ENCODE assay signal across 7 mouse cellular contexts in the genomic region with DNA sequence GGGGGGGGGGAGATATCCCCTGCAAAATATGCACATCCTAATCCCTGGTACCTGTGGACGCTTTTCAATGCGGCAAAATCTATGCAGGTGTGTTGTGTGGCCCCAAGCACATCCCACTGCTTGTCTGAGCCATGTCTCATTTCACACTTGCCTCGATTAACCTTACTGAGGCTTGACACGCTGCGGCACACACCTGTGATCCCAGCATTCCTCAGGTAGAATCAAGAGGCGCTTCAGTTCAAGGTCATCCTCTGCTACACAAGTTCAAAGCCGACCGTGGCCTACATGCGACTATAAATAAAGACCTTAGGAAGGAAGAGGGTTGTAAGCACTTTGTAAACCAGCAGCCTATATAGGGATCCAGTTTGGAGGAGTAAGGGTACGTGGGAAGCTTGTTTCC. TPM values are rescaled to one million over a fixed set of nuclear protein-coding genes. Genes with fewer than 3 reads are reported as not detected.
DNase-seq lines count a peak whose midpoint lies in the region; ATAC-seq lines count a peak whose summit lies in the region.

No protein-coding gene starts in this region.

- no peak for DNase-seq in kidney, adult 11 months
- DNase-seq in limb, embryonic 11.5 days (ENCODE audit: low spot score), result no peak
- no peak for DNase-seq in adrenal gland, postnatal 10 days
- no peak for DNase-seq in adrenal gland, adult 2 months

- WGBS in kidney, embryonic 15.5 days, result 59% methylated on average over 10 of the region's 10 CpGs
- 73% methylated on average over 10 of the region's 10 CpGs for WGBS in forebrain, embryonic 13.5 days
- WGBS in limb, embryonic 11.5 days, result 54% methylated on average over 10 of the region's 10 CpGs
- 72% methylated on average over 10 of the region's 10 CpGs for WGBS in neural tube, embryonic 14.5 days

- peak overlapping the region; percentile 97 for H3K4me2 ChIP-seq in kidney, embryonic 15.5 days
- peak overlapping the region; percentile 91 for H3K4me2 ChIP-seq in forebrain, embryonic 13.5 days
- H3K4me2 ChIP-seq in limb, embryonic 11.5 days (ENCODE audit: low read depth, severe bottlenecking), result peak overlapping the region; percentile 92
- peak overlapping the region; percentile 90 for H3K4me2 ChIP-seq in neural tube, embryonic 14.5 days (ENCODE audit: low read depth, low read length)

- no peaks in the 10 kb centered on the region for H3K36me3 ChIP-seq in kidney, embryonic 15.5 days
- peaks cover 9% of the 10 kb centered on the region for H3K36me3 ChIP-seq in forebrain, embryonic 13.5 days (ENCODE audit: poor library complexity, severe bottlenecking)
- no peaks in the 10 kb centered on the region for H3K36me3 ChIP-seq in limb, embryonic 11.5 days (ENCODE audit: control insufficient read depth, insufficient read depth, low read length)
- H3K36me3 ChIP-seq in neural tube, embryonic 14.5 days (ENCODE audit: control insufficient read depth, insufficient read depth, low read length), result peaks cover 2% of the 10 kb centered on the region; the same call in 1 of the 2 replicates

- no peaks in the 10 kb centered on the region for H3K27me3 ChIP-seq in kidney, embryonic 15.5 days
- no peaks in the 10 kb centered on the region for H3K27me3 ChIP-seq in forebrain, embryonic 13.5 days
- no peaks in the 10 kb centered on the region for H3K27me3 ChIP-seq in limb, embryonic 11.5 days (ENCODE audit: control insufficient read depth, insufficient read depth, low read length)
- H3K27me3 ChIP-seq in neural tube, embryonic 14.5 days (ENCODE audit: control insufficient read depth, insufficient read depth, low read length), result no peaks in the 10 kb centered on the region

- ATAC-seq in kidney, embryonic 15.5 days (replicated peaks; ENCODE audit: low FRiP score), result no peak
- ATAC-seq in forebrain, embryonic 13.5 days, result no peak
- no peak for ATAC-seq in limb, embryonic 11.5 days (ENCODE audit: insufficient number of reproducible peaks, low FRiP score, low TSS enrichment, low read depth)
- no peak for ATAC-seq in neural tube, embryonic 14.5 days (ENCODE audit: low read depth)

- H3K9me3 ChIP-seq in kidney, embryonic 15.5 days (replicated peaks), result no peaks in the 10 kb centered on the region
- no peaks in the 10 kb centered on the region for H3K9me3 ChIP-seq in forebrain, embryonic 13.5 days (replicated peaks)
- no peaks in the 10 kb centered on the region for H3K9me3 ChIP-seq in limb, embryonic 11.5 days (ENCODE audit: control insufficient read depth, low read length)
- no peaks in the 10 kb centered on the region for H3K9me3 ChIP-seq in neural tube, embryonic 14.5 days (ENCODE audit: control insufficient read depth, low read length)

- H3K4me1 ChIP-seq in kidney, embryonic 15.5 days, result peaks cover 41% of the 10 kb centered on the region
- H3K4me1 ChIP-seq in forebrain, embryonic 13.5 days, result peaks cover 51% of the 10 kb centered on the region
- peaks cover 14% of the 10 kb centered on the region for H3K4me1 ChIP-seq in limb, embryonic 11.5 days (ENCODE audit: control insufficient read depth, insufficient read depth, low read length)
- peaks cover 37% of the 10 kb centered on the region for H3K4me1 ChIP-seq in neural tube, embryonic 14.5 days (ENCODE audit: control insufficient read depth, insufficient read depth, low read length)

- H3K27ac ChIP-seq in kidney, embryonic 15.5 days, result 0 out of 2 replicates have a peak overlapping the region, but pooled peaks have one; percentile 81
- no peak overlapping the region for H3K27ac ChIP-seq in forebrain, embryonic 13.5 days
- no peak overlapping the region for H3K27ac ChIP-seq in limb, embryonic 11.5 days (replicated peaks; ENCODE audit: low read depth, low read length)
- no peak overlapping the region for H3K27ac ChIP-seq in neural tube, embryonic 14.5 days (ENCODE audit: low read depth, low read length)

- H3K4me3 ChIP-seq in kidney, embryonic 15.5 days (replicated peaks), result peak overlapping the region; percentile 69
- H3K4me3 ChIP-seq in forebrain, embryonic 13.5 days, result no peak overlapping the region
- peak overlapping the region; percentile 61 for H3K4me3 ChIP-seq in limb, embryonic 11.5 days (ENCODE audit: low read depth, low read length)
- peak overlapping the region; percentile 70; the same call in 1 of the 2 replicates for H3K4me3 ChIP-seq in neural tube, embryonic 14.5 days (ENCODE audit: low read depth, low read length)

- H3K9ac ChIP-seq in kidney, embryonic 15.5 days, result no peak overlapping the region
- no peak overlapping the region for H3K9ac ChIP-seq in forebrain, embryonic 13.5 days
- no peak overlapping the region for H3K9ac ChIP-seq in limb, embryonic 11.5 days (ENCODE audit: low read length)
- H3K9ac ChIP-seq in neural tube, embryonic 14.5 days (replicated peaks; ENCODE audit: low read depth, low read length), result peak overlapping the region; percentile 83; the same call in 1 of the 2 replicates

RNA-seq across cellular contexts. Expression of a gene that starts 0.6 kb away (rescaled TPM):
- polyA plus RNA-seq in kidney, embryonic 15.5 days (2015; fragmentation: Nextera tagmentation; extraction: Ambion mirVana), result 1.8 and 2.1 TPM in 2 replicates
- 25.0 and 26.5 TPM in 2 replicates for polyA plus RNA-seq in forebrain, embryonic 13.5 days (2015; fragmentation: Nextera tagmentation; extraction: Ambion mirVana)
- polyA plus RNA-seq in limb, embryonic 11.5 days (2014; fragmentation: Nextera tagmentation; extraction: Ambion mirVana), result 1.2 and 1.8 TPM in 2 replicates
- polyA plus RNA-seq in neural tube, embryonic 14.5 days (2014; fragmentation: Nextera tagmentation; extraction: Ambion mirVana), result 13.6 and 22.3 TPM in 2 replicates
- 1 to 10 TPM; 4.9 to 6.5 TPM for total RNA-seq in adrenal gland, postnatal 10 days (2021)
- 1 to 10 TPM; 2.2 to 6.0 TPM for total RNA-seq in adrenal gland, adult 2 months (2021)
- polyA plus RNA-seq in adrenal gland, adult 2 months (2012; rRNA removed), result 7.3 and 8.9 TPM in 2 replicates

RNA-seq across cellular contexts. Expression of a gene that starts 3.5 kb away (rescaled TPM):
- 111 and 126 TPM in 2 replicates for polyA plus RNA-seq in kidney, embryonic 15.5 days (2015; fragmentation: Nextera tagmentation; extraction: Ambion mirVana)
- polyA plus RNA-seq in forebrain, embryonic 13.5 days (2015; fragmentation: Nextera tagmentation; extraction: Ambion mirVana), result 64.3 and 71.0 TPM in 2 replicates
- polyA plus RNA-seq in limb, embryonic 11.5 days (2014; fragmentation: Nextera tagmentation; extraction: Ambion mirVana), result 96.0 and 101 TPM in 2 replicates
- 80.1 and 85.1 TPM in 2 replicates for polyA plus RNA-seq in neural tube, embryonic 14.5 days (2014; fragmentation: Nextera tagmentation; extraction: Ambion mirVana)
- total RNA-seq in adrenal gland, postnatal 10 days (2021), result 100 to 1,000 TPM in 1 of 2 experiments, 10 to 100 TPM in 1; 88.3 to 101 TPM
- total RNA-seq in adrenal gland, adult 2 months (2021), result 10 to 100 TPM; 82.9 to 89.9 TPM
- 123 and 136 TPM in 2 replicates for polyA plus RNA-seq in adrenal gland, adult 2 months (2012; rRNA removed)

RNA-seq across cellular contexts. Expression of a gene that starts 36.6 kb away (rescaled TPM):
- 25.9 and 33.2 TPM in 2 replicates for polyA plus RNA-seq in kidney, embryonic 15.5 days (2015; fragmentation: Nextera tagmentation; extraction: Ambion mirVana)
- 38.3 and 45.0 TPM in 2 replicates for polyA plus RNA-seq in forebrain, embryonic 13.5 days (2015; fragmentation: Nextera tagmentation; extraction: Ambion mirVana)
- polyA plus RNA-seq in limb, embryonic 11.5 days (2014; fragmentation: Nextera tagmentation; extraction: Ambion mirVana), result 61.4 and 62.0 TPM in 2 replicates
- polyA plus RNA-seq in neural tube, embryonic 14.5 days (2014; fragmentation: Nextera tagmentation; extraction: Ambion mirVana), result 37.8 and 43.7 TPM in 2 replicates
- 10 to 100 TPM; 21.6 to 23.1 TPM for total RNA-seq in adrenal gland, postnatal 10 days (2021)
- total RNA-seq in adrenal gland, adult 2 months (2021), result 10 to 100 TPM; 16.1 to 40.1 TPM
- 61.5 and 83.6 TPM in 2 replicates for polyA plus RNA-seq in adrenal gland, adult 2 months (2012; rRNA removed)

RNA-seq across cellular contexts. Expression of a gene that starts 45.4 kb away (rescaled TPM):
- 9.2 and 10.4 TPM in 2 replicates for polyA plus RNA-seq in kidney, embryonic 15.5 days (2015; fragmentation: Nextera tagmentation; extraction: Ambion mirVana)
- polyA plus RNA-seq in forebrain, embryonic 13.5 days (2015; fragmentation: Nextera tagmentation; extraction: Ambion mirVana), result 10.3 and 12.3 TPM in 2 replicates
- 12.0 and 12.2 TPM in 2 replicates for polyA plus RNA-seq in limb, embryonic 11.5 days (2014; fragmentation: Nextera tagmentation; extraction: Ambion mirVana)
- 13.1 and 17.0 TPM in 2 replicates for polyA plus RNA-seq in neural tube, embryonic 14.5 days (2014; fragmentation: Nextera tagmentation; extraction: Ambion mirVana)
- 10 to 100 TPM; 43.5 to 47.9 TPM for total RNA-seq in adrenal gland, postnatal 10 days (2021)
- total RNA-seq in adrenal gland, adult 2 months (2021), result 10 to 100 TPM; 43.9 to 46.4 TPM
- polyA plus RNA-seq in adrenal gland, adult 2 months (2012; rRNA removed), result 29.9 and 35.4 TPM in 2 replicates

RNA-seq across cellular contexts. Expression of a gene that starts 45.5 kb away (rescaled TPM):
- 26.6 and 31.8 TPM in 2 replicates for polyA plus RNA-seq in kidney, embryonic 15.5 days (2015; fragmentation: Nextera tagmentation; extraction: Ambion mirVana)
- polyA plus RNA-seq in forebrain, embryonic 13.5 days (2015; fragmentation: Nextera tagmentation; extraction: Ambion mirVana), result 12.7 and 15.4 TPM in 2 replicates
- polyA plus RNA-seq in limb, embryonic 11.5 days (2014; fragmentation: Nextera tagmentation; extraction: Ambion mirVana), result 19.6 and 20.1 TPM in 2 replicates
- 11.2 and 13.9 TPM in 2 replicates for polyA plus RNA-seq in neural tube, embryonic 14.5 days (2014; fragmentation: Nextera tagmentation; extraction: Ambion mirVana)
- total RNA-seq in adrenal gland, postnatal 10 days (2021), result 1 to 10 TPM; 5.9 to 6.7 TPM
- 1 to 10 TPM; 2.0 to 2.2 TPM for total RNA-seq in adrenal gland, adult 2 months (2021)
- polyA plus RNA-seq in adrenal gland, adult 2 months (2012; rRNA removed), result 0.38 and 0.56 TPM in 2 replicates
